Mouse (Mus musculus): ENCODE data around the gene Acta2. TPM values are rescaled to one million over a fixed set of nuclear protein-coding genes. Genes with fewer than 3 reads are reported as not detected.
A peak's percentile ranks its signal among the peaks of the same experiment; 100 is the strongest.

Gene Acta2
- polyA plus RNA-seq, 1 experiment from 2014 or later, result 19.8 TPM

DNA sequence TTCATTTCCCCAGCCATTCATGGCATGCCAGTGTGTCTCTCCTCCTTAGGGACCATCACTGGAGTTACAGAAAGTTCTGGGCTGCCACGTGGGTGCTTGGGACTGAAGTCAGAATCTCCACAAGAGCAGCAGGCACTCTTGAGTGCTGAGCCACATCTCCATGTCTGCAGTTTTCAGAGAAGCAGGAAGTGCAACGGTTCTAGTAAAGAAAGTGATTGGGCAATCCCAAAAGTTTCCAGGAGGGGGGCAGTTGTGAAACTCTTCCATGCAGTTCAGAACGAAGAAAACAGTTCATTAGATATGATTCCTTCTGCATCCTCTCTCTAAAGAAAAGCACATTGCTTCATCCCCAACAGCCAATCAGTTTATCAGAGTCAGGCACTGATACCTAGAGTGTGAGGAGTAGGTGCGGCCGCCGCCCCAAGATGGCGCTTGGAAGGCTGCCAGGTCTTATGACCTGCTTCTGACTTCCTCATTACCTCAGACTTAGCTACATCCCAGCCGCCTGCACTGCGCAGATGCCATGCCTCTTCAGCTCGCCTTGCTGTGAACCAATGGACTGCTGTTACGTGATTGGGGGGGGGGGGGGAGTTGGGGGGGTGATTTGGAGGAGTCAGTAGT is 14.8 kb upstream of the Acta2 start:
- Histone ChIP-seq H3K27ac (replicated peaks) (no peak overlapping the region), H3K4me2 (no peak overlapping the region), H3K4me1 (replicated peaks) (no peaks in the 10 kb centered on the region), H3K9ac (no peak overlapping the region), H3K9me3 (replicated peaks) (no peaks in the 10 kb centered on the region), H3K27me3 (no peaks in the 10 kb centered on the region), H3K4me3 (replicated peaks) (no peak overlapping the region), H3K36me3 (replicated peaks) (no peaks in the 10 kb centered on the region)
- no peak for ATAC-seq (ENCODE audit: insufficient read depth)
- 61% methylated on average over 11 of the region's 11 CpGs for WGBS (ENCODE audit: insufficient replicate concordance)

DNA sequence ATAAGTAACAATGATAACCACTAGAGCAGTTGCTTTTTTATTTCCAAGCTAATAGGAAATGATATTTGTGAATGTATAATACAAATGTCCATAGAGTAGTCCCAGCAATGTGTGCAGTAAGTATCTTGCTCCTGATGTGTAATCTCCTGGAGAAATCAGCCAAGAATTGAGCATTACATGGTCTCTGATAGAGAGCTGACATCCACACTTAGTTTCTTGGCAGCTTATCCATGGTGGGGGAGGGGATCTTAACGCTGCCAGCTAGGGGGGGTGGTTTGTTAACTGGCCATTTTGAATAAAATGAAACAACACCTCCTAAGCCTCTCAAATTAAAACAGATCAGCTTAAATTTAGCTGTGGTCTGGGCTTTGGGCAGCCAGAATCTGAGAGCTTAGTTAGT is 13.6 kb upstream of the Acta2 start:
- ATAC-seq (ENCODE audit: insufficient read depth), result no peak
- H3K27me3 ChIP-seq, result no peaks in the 10 kb centered on the region
- no peak overlapping the region for H3K9ac ChIP-seq
- WGBS (ENCODE audit: insufficient replicate concordance), result 43% methylated on average over 1 of the region's 1 CpGs
- no peaks in the 10 kb centered on the region for H3K36me3 ChIP-seq (replicated peaks)
- H3K9me3 ChIP-seq (replicated peaks), result no peaks in the 10 kb centered on the region
- H3K4me3 ChIP-seq (replicated peaks), result no peak overlapping the region
- H3K27ac ChIP-seq (replicated peaks), result no peak overlapping the region
- H3K4me1 ChIP-seq (replicated peaks), result no peaks in the 10 kb centered on the region
- no peak overlapping the region for H3K4me2 ChIP-seq

DNA sequence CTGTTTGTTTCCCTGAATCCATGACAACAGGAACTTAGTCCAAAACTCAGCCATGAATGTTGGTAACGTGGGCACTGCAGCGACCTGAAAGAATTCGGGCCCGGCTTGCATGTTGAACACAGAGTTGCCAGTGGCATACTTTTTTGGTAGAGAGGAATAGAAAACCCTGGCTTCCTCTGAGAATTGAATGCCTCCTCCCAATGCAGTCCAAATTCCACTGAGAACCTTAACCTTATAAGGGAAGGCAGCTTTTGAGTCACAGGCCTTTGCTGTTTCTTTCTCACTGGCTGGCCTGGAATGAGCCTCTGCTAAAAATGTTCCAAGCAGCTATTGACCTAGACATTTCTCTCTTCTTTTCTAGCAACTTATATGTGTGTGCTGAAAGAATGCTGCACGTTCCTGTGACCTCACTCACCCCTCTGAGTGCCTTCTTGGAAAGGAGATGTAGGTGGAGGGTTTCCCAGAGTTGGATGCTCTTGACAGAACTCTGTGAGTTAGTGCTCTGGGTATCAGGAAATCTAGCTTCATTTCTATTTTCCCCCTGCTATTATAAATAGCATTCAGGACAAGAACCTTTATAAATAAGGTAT is 10.3 kb upstream of the Acta2 start:
- no peak overlapping the region for H3K9ac ChIP-seq
- 66% methylated on average over 5 of the region's 5 CpGs for WGBS (ENCODE audit: insufficient replicate concordance)
- no peaks in the 10 kb centered on the region for H3K9me3 ChIP-seq (replicated peaks)
- no peak for ATAC-seq (ENCODE audit: insufficient read depth)
- no peak overlapping the region for H3K4me3 ChIP-seq (replicated peaks)
- H3K4me1 ChIP-seq (replicated peaks), result no peaks in the 10 kb centered on the region
- no peak overlapping the region for H3K4me2 ChIP-seq
- no peak overlapping the region for H3K27ac ChIP-seq (replicated peaks)
- H3K36me3 ChIP-seq (replicated peaks), result no peaks in the 10 kb centered on the region
- H3K27me3 ChIP-seq, result no peaks in the 10 kb centered on the region

DNA sequence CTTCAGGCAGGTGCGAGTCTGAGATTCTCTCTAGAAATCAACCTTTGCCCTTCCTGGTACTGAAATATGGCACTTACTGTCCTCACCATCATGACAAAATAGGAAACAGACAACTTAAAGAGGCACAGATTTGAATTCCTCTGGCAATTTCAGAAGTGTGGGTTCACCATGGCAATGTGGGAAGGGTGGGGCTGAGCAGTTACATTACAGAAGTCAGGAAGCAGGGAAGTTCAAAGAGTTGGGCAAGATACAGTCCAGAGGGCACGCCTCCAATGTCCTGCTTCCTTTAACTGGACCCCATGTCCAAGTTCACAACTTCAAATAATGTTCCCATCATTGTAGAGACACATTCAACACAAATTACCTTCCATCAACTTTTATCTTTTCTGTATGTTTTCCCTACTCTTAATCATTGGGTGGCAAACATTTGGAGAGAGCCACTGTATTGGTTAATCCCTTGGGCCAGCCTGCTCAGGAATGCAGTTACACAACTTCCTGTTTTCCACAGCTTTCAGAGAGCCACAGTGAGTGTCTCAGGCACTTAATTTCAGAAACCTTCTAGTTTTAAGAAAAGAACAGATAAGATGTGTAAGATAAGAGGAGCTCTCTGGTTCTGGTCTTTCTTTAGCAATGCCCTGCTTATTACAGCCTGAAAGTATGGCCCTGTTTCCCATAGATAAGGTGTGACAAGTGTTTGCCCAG is 7.0 kb upstream of the Acta2 start:
- ATAC-seq (ENCODE audit: insufficient read depth), result no peak
- H3K27me3 ChIP-seq, result no peaks in the 10 kb centered on the region
- H3K9me3 ChIP-seq (replicated peaks), result no peaks in the 10 kb centered on the region
- no peak overlapping the region for H3K4me2 ChIP-seq
- H3K4me1 ChIP-seq (replicated peaks), result no peaks in the 10 kb centered on the region
- no peak overlapping the region for H3K9ac ChIP-seq
- H3K4me3 ChIP-seq (replicated peaks), result no peak overlapping the region
- 59% methylated on average over 2 of the region's 2 CpGs for WGBS (ENCODE audit: insufficient replicate concordance)
- H3K27ac ChIP-seq (replicated peaks), result no peak overlapping the region
- no peaks in the 10 kb centered on the region for H3K36me3 ChIP-seq (replicated peaks)

DNA sequence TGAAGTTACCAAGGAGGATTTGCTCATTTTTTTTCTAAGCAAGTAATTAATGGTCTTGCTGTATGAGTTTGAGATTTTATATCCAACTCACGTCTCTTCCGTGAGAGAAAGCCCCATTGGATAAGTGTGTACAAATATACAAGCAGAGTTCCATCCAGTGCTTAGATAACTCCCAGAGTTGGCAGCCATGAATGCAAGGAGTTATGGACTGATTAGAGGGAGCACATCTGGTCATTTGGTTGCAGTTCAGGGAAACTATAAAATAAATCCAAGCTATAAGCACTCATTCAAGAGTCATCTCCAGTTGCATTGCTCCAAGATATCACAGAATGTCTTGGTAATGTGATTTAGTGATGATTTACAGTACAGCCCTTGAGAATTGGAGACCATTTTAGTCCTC is 1.5 kb upstream of the Acta2 start:
- Histone ChIP-seq H3K4me1 (replicated peaks) (no peaks in the 10 kb centered on the region), H3K27ac (replicated peaks) (no peak overlapping the region), H3K36me3 (replicated peaks) (no peaks in the 10 kb centered on the region), H3K9ac (no peak overlapping the region), H3K4me2 (no peak overlapping the region), H3K4me3 (replicated peaks) (no peak overlapping the region), H3K27me3 (no peaks in the 10 kb centered on the region), H3K9me3 (replicated peaks) (no peaks in the 10 kb centered on the region)
- WGBS (ENCODE audit: insufficient replicate concordance), result 62% methylated on average over 2 of the region's 2 CpGs
- no peak for ATAC-seq (ENCODE audit: insufficient read depth)

DNA sequence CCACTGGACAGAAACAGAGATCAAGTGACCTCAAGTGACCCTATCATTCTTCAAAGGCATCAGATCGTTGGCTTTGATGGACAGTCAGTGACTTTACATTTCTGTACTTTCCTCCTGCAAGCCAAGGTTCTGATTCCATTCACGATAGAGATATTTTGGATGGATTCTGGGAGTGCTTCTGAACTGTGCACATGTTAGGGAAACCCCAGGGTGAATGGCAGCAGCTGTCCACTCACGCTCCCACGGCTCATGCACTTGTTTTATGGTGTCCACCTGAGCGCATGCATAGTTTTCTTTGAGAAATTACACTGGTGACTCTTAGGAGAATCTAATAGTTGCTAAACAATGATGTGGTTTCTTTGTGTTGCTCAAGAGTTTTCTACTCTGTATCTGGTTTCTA is 759 bp upstream of the Acta2 start:
- Histone ChIP-seq H3K9me3 (replicated peaks) (no peaks in the 10 kb centered on the region), H3K4me2 (no peak overlapping the region), H3K36me3 (replicated peaks) (no peaks in the 10 kb centered on the region), H3K4me3 (replicated peaks) (no peak overlapping the region), H3K4me1 (replicated peaks) (no peaks in the 10 kb centered on the region), H3K27me3 (no peaks in the 10 kb centered on the region), H3K9ac (no peak overlapping the region), H3K27ac (replicated peaks) (no peak overlapping the region)
- 66% methylated on average over 5 of the region's 5 CpGs for WGBS (ENCODE audit: insufficient replicate concordance)
- no peak for ATAC-seq (ENCODE audit: insufficient read depth)

DNA sequence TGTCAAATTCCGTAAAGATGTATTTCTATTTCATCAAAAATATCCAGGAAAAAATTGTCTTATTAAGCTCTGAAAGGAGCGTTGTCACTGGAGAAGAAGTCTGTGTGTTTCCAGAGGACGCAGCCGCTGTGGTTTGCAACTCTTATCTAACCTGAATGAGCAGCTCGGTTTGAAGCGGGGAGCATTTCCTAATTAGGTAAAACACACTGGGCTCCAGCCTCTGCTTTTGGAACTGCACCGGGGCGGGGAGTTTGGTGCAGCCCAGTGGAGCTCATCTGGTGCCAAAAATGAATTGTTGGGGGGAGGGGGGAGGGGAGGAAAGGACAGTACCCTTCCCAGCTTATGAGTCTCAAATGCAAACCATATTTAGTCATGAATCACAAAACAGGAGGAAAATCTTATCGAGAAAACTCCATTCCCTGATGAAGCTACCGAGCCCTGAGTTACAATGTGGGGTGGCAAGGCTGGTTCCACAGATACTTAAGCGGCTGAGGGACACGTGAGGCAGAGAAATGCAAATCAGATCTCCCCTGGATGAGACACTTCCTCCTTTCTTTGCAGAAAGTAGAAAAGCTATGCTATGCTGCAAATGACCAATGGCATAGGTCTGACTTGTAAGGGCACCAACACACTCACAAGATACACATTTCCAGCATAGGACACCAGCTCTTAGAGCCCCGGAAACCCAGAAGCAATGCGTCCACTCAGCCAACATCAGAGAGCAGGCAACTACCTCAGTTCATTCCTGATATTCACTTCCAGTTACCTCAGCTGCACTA is 1.1 kb downstream of the Acta2 start:
- Histone ChIP-seq H3K27me3 (no peaks in the 10 kb centered on the region), H3K9ac (no peak overlapping the region), H3K27ac (replicated peaks) (no peak overlapping the region), H3K4me2 (peak overlapping the region; percentile 40), H3K4me1 (replicated peaks) (no peaks in the 10 kb centered on the region), H3K36me3 (replicated peaks) (no peaks in the 10 kb centered on the region), H3K9me3 (replicated peaks) (no peaks in the 10 kb centered on the region), H3K4me3 (replicated peaks) (no peak overlapping the region)
- ATAC-seq (ENCODE audit: insufficient read depth), result no peak
- WGBS (ENCODE audit: insufficient replicate concordance), result 12% methylated on average over 14 of the region's 14 CpGs

DNA sequence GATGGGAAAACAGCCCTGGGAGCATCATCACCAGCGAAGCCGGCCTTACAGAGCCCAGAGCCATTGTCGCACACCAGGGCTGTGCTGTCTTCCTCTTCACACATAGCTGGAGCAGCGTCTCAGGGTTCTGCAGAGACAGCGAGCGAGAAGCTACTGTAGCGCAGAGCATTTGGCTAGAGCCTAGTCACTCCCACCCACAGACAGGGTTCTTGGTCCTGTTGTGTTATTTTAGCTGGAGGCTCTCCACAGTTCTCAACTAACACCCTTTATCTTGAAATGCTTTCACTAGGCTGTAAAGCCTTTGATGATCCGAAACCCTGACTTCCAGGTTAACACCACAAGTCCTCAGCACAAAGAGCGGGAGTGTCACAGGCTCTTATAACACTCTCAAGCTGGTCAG is 2.9 kb downstream of the Acta2 start:
- Histone ChIP-seq H3K27ac (replicated peaks) (no peak overlapping the region), H3K9ac (no peak overlapping the region), H3K36me3 (replicated peaks) (no peaks in the 10 kb centered on the region), H3K9me3 (replicated peaks) (no peaks in the 10 kb centered on the region), H3K27me3 (no peaks in the 10 kb centered on the region), H3K4me1 (replicated peaks) (no peaks in the 10 kb centered on the region), H3K4me2 (no peak overlapping the region), H3K4me3 (replicated peaks) (no peak overlapping the region)
- WGBS (ENCODE audit: insufficient replicate concordance), result 66% methylated on average over 9 of the region's 9 CpGs
- ATAC-seq (ENCODE audit: insufficient read depth), result no peak

DNA sequence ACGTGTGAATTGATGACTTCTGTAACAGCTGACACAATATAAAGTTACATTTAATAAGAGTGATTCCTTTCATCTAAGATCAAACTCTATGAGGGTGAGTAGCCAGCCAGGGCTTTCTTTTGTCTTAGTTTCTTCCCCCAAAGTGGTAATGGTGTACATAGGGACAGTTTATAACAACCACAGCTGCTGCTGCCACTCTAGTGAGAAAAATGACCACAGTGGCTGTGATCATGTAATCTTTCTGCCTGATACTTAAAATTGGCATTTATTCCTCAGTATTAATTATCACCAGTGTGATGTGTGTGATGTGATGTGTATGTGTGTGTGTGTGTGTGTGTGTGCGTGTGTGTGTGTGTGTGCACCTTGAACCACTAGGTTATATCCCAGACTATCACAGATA is 3.5 kb downstream of the Acta2 start:
- 62% methylated on average over 2 of the region's 2 CpGs for WGBS (ENCODE audit: insufficient replicate concordance)
- no peaks in the 10 kb centered on the region for H3K27me3 ChIP-seq
- no peak overlapping the region for H3K4me3 ChIP-seq (replicated peaks)
- H3K9ac ChIP-seq, result no peak overlapping the region
- no peaks in the 10 kb centered on the region for H3K36me3 ChIP-seq (replicated peaks)
- no peaks in the 10 kb centered on the region for H3K9me3 ChIP-seq (replicated peaks)
- H3K4me1 ChIP-seq (replicated peaks), result no peaks in the 10 kb centered on the region
- no peak for ATAC-seq (ENCODE audit: insufficient read depth)
- no peak overlapping the region for H3K4me2 ChIP-seq
- H3K27ac ChIP-seq (replicated peaks), result no peak overlapping the region

DNA sequence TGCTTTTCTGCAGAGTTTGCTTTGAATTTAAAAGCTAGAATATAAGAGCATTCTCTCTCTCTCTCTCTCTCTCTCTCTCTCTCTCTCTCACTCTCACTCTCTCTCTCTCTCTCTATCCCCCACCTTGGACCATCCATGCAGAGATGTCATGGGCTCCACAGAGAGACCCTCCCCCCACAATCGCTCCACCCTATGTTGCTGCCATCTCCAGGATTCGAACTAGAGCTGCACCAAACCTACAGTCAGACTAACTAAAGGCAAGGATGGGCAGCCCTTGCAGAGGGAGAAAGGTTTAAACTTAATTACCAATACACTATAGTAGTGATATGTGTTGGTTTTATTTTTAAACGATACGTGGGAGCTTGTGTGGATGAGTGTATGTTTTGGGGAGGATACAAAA is 4.8 kb downstream of the Acta2 start:
- Histone ChIP-seq H3K36me3 (replicated peaks) (no peaks in the 10 kb centered on the region), H3K27ac (replicated peaks) (no peak overlapping the region), H3K9ac (no peak overlapping the region), H3K9me3 (replicated peaks) (no peaks in the 10 kb centered on the region), H3K4me3 (replicated peaks) (no peak overlapping the region), H3K4me2 (no peak overlapping the region), H3K27me3 (no peaks in the 10 kb centered on the region), H3K4me1 (replicated peaks) (no peaks in the 10 kb centered on the region)
- 74% methylated on average over 4 of the region's 4 CpGs for WGBS (ENCODE audit: insufficient replicate concordance)
- ATAC-seq (ENCODE audit: insufficient read depth), result no peak

DNA sequence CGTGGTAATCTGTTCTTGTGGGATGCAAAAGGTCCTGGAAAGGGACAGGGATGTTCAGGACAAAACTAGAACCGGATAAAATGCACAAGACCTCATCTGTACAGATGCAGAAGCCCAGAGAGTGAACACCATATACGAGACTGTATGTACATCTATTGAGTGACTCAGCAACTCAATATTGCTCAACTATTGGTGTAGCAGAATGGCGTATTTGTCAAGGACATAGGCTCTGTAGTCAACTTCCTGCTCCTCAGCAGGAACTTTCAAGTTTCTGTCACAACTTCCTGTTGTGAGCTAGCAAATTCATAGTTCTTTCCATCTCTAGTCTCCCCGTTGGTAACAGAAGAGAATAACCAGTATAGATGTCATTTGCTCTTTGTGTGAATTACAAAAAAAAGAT is 6.8 kb downstream of the Acta2 start:
- no peak overlapping the region for H3K4me3 ChIP-seq (replicated peaks)
- 44% methylated on average over 5 of the region's 5 CpGs for WGBS (ENCODE audit: insufficient replicate concordance)
- ATAC-seq (ENCODE audit: insufficient read depth), result no peak
- no peaks in the 10 kb centered on the region for H3K27me3 ChIP-seq
- no peak overlapping the region for H3K27ac ChIP-seq (replicated peaks)
- H3K36me3 ChIP-seq (replicated peaks), result no peaks in the 10 kb centered on the region
- no peaks in the 10 kb centered on the region for H3K4me1 ChIP-seq (replicated peaks)
- H3K4me2 ChIP-seq, result no peak overlapping the region
- H3K9me3 ChIP-seq (replicated peaks), result no peaks in the 10 kb centered on the region
- H3K9ac ChIP-seq, result no peak overlapping the region

Measured in liver, embryonic 15.5 days (tissue).